Mouse (Mus musculus): ENCODE measurements at regions not wholly inside any gene's neighbourhood (a gene's known extent, or its start where the extent isn't known, plus 50 kb on each side); places are given as distances from the start of the nearest gene placed in this dataset.

GRCm38 (mm10) chr14:102361589-102361988 is 620.8 kb downstream of the Kctd12 start:
- 86% methylated on average over 2 of the region's 2 CpGs for WGBS
- Histone ChIP-seq H3K27me3 (ENCODE audit: control insufficient read depth, insufficient read depth, low read length) (no peaks in the 10 kb centered on the region), H3K4me1 (ENCODE audit: control insufficient read depth, insufficient read depth, low read length) (no peaks in the 10 kb centered on the region), H3K27ac (ENCODE audit: insufficient read depth, low read length) (no peak overlapping the region), H3K4me3 (replicated peaks; ENCODE audit: insufficient read depth, low read depth, low read length) (no peak overlapping the region)
- no peak for DNase-seq
- TF ChIP-seq CTCF (IDR thresholded peaks at IDR 0.05; ENCODE audit: borderline replicate concordance, insufficient read depth, low read depth, low read length), result no peak
- TF ChIP-seq POLR2A (IDR thresholded peaks at IDR 0.05; ENCODE audit: borderline replicate concordance, insufficient read depth, low read length), result no peak

GRCm38 (mm10) chr14:102329409-102329808 is 599.7 kb downstream of the Lmo7 start:
- no peak for DNase-seq
- no peak overlapping the region for H3K4me3 ChIP-seq (replicated peaks; ENCODE audit: insufficient read depth, low read depth, low read length)
- H3K27me3 ChIP-seq (ENCODE audit: control insufficient read depth, insufficient read depth, low read length), result no peaks in the 10 kb centered on the region
- no peak for TF ChIP-seq POLR2A (IDR thresholded peaks at IDR 0.05; ENCODE audit: borderline replicate concordance, insufficient read depth, low read length)
- TF ChIP-seq CTCF (IDR thresholded peaks at IDR 0.05; ENCODE audit: borderline replicate concordance, insufficient read depth, low read depth, low read length), result no peak
- H3K27ac ChIP-seq (ENCODE audit: insufficient read depth, low read length), result no peak overlapping the region
- no peaks in the 10 kb centered on the region for H3K4me1 ChIP-seq (ENCODE audit: control insufficient read depth, insufficient read depth, low read length)

- no peaks in the 10 kb centered on the region for H3K4me1 ChIP-seq (ENCODE audit: control insufficient read depth, insufficient read depth, low read length)
- 80% methylated on average over 6 of the region's 6 CpGs for WGBS
- no peak for DNase-seq
- H3K27ac ChIP-seq (ENCODE audit: insufficient read depth, low read length), result no peak overlapping the region
- H3K4me3 ChIP-seq (replicated peaks; ENCODE audit: insufficient read depth, low read depth, low read length), result no peak overlapping the region
- no peak for TF ChIP-seq CTCF (IDR thresholded peaks at IDR 0.05; ENCODE audit: borderline replicate concordance, insufficient read depth, low read depth, low read length)
- no peak for TF ChIP-seq POLR2A (IDR thresholded peaks at IDR 0.05; ENCODE audit: borderline replicate concordance, insufficient read depth, low read length)
- H3K27me3 ChIP-seq (ENCODE audit: control insufficient read depth, insufficient read depth, low read length), result no peaks in the 10 kb centered on the region
Measured at GRCm38 (mm10) chr14:102306332-102306731, 576.6 kb downstream of the Lmo7 start.

GRCm38 (mm10) chr14:102302826-102303225 is 573.1 kb downstream of the Lmo7 start:
- no peak for TF ChIP-seq POLR2A (IDR thresholded peaks at IDR 0.05; ENCODE audit: borderline replicate concordance, insufficient read depth, low read length)
- no peak for TF ChIP-seq CTCF (IDR thresholded peaks at IDR 0.05; ENCODE audit: borderline replicate concordance, insufficient read depth, low read depth, low read length)
- Histone ChIP-seq H3K4me1 (ENCODE audit: control insufficient read depth, insufficient read depth, low read length) (no peaks in the 10 kb centered on the region), H3K4me3 (replicated peaks; ENCODE audit: insufficient read depth, low read depth, low read length) (no peak overlapping the region), H3K27me3 (ENCODE audit: control insufficient read depth, insufficient read depth, low read length) (no peaks in the 10 kb centered on the region), H3K27ac (ENCODE audit: insufficient read depth, low read length) (no peak overlapping the region)
- no peak for DNase-seq
- 75% methylated on average over 2 of the region's 2 CpGs for WGBS

GRCm38 (mm10) chr14:102300251-102300650 is 570.5 kb downstream of the Lmo7 start:
- no peak for TF ChIP-seq POLR2A (IDR thresholded peaks at IDR 0.05; ENCODE audit: borderline replicate concordance, insufficient read depth, low read length)
- TF ChIP-seq CTCF (IDR thresholded peaks at IDR 0.05; ENCODE audit: borderline replicate concordance, insufficient read depth, low read depth, low read length), result no peak
- 16% methylated on average over 6 of the region's 6 CpGs for WGBS
- no peaks in the 10 kb centered on the region for H3K27me3 ChIP-seq (ENCODE audit: control insufficient read depth, insufficient read depth, low read length)
- H3K4me1 ChIP-seq (ENCODE audit: control insufficient read depth, insufficient read depth, low read length), result no peaks in the 10 kb centered on the region
- H3K4me3 ChIP-seq (replicated peaks; ENCODE audit: insufficient read depth, low read depth, low read length), result no peak overlapping the region
- DNase-seq, result no peak
- H3K27ac ChIP-seq (ENCODE audit: insufficient read depth, low read length), result no peak overlapping the region

- Histone ChIP-seq H3K27me3 (ENCODE audit: control insufficient read depth, insufficient read depth, low read length) (no peaks in the 10 kb centered on the region), H3K4me3 (replicated peaks; ENCODE audit: insufficient read depth, low read depth, low read length) (no peak overlapping the region), H3K4me1 (ENCODE audit: control insufficient read depth, insufficient read depth, low read length) (no peaks in the 10 kb centered on the region), H3K27ac (ENCODE audit: insufficient read depth, low read length) (no peak overlapping the region)
- no peak for TF ChIP-seq CTCF (IDR thresholded peaks at IDR 0.05; ENCODE audit: borderline replicate concordance, insufficient read depth, low read depth, low read length)
- no peak for DNase-seq
- 85% methylated on average over 1 of the region's 1 CpGs for WGBS
Measured at GRCm38 (mm10) chr14:102291361-102291760, 561.6 kb downstream of the Lmo7 start.

- WGBS, result 52% methylated on average over 5 of the region's 5 CpGs
- TF ChIP-seq POLR2A (IDR thresholded peaks at IDR 0.05; ENCODE audit: borderline replicate concordance, insufficient read depth, low read length) (no peak), CTCF (IDR thresholded peaks at IDR 0.05; ENCODE audit: borderline replicate concordance, insufficient read depth, low read depth, low read length) (no peak)
- Histone ChIP-seq H3K27me3 (ENCODE audit: control insufficient read depth, insufficient read depth, low read length) (no peaks in the 10 kb centered on the region), H3K4me1 (ENCODE audit: control insufficient read depth, insufficient read depth, low read length) (no peaks in the 10 kb centered on the region), H3K27ac (ENCODE audit: insufficient read depth, low read length) (no peak overlapping the region), H3K4me3 (replicated peaks; ENCODE audit: insufficient read depth, low read depth, low read length) (no peak overlapping the region)
- DNase-seq, result no peak
Measured at GRCm38 (mm10) chr14:102250076-102250475, 520.3 kb downstream of the Lmo7 start.

GRCm38 (mm10) chr14:102248581-102248980 is 518.8 kb downstream of the Lmo7 start:
- no peaks in the 10 kb centered on the region for H3K27me3 ChIP-seq (ENCODE audit: control insufficient read depth, insufficient read depth, low read length)
- no peak for DNase-seq
- 98% methylated on average over 2 of the region's 2 CpGs for WGBS
- H3K4me3 ChIP-seq (replicated peaks; ENCODE audit: insufficient read depth, low read depth, low read length), result no peak overlapping the region
- no peak overlapping the region for H3K27ac ChIP-seq (ENCODE audit: insufficient read depth, low read length)
- TF ChIP-seq POLR2A (IDR thresholded peaks at IDR 0.05; ENCODE audit: borderline replicate concordance, insufficient read depth, low read length) (no peak), CTCF (IDR thresholded peaks at IDR 0.05; ENCODE audit: borderline replicate concordance, insufficient read depth, low read depth, low read length) (no peak)
- no peaks in the 10 kb centered on the region for H3K4me1 ChIP-seq (ENCODE audit: control insufficient read depth, insufficient read depth, low read length)

Data from cerebellum, adult 2 months (tissue).